Mouse (Mus musculus): ENCODE measurements around the gene Zfp446. TPM values are rescaled to one million over a fixed set of nuclear protein-coding genes. Genes with fewer than 3 reads are reported as not detected.

Gene Zfp446
- polyA plus RNA-seq, 1 experiment from 2014 or later: 5.7 TPM

- DNase-seq (ENCODE audit: low spot score): peak; percentile 96
Measured at GRCm38 (mm10) chr7:13023928-13024731, 46.5 kb downstream of the Zfp446 start.

- peak; percentile 78 for DNase-seq (ENCODE audit: low spot score)
Measured at GRCm38 (mm10) chr7:13024805-13025204, 47.2 kb downstream of the Zfp446 start.

- DNase-seq (ENCODE audit: low spot score): no peak
Measured at GRCm38 (mm10) chr7:13025511-13026112, 48.0 kb downstream of the Zfp446 start.

GRCm38 (mm10) chr7:13028986-13029385 is 51.3 kb downstream of the Zfp446 start:
- DNase-seq (ENCODE audit: low spot score): no peak

GRCm38 (mm10) chr7:13031069-13031468 is 53.4 kb downstream of the Zfp446 start:
- peak; percentile 36 for DNase-seq (ENCODE audit: low spot score)

- DNase-seq (ENCODE audit: low spot score): no peak
Measured at GRCm38 (mm10) chr7:13031983-13032382, 54.3 kb downstream of the Zfp446 start.

GRCm38 (mm10) chr7:13032541-13032940 is 54.9 kb downstream of the Zfp446 start:
- no peak for DNase-seq (ENCODE audit: low spot score)

GRCm38 (mm10) chr7:13033451-13034147 is 56.0 kb downstream of the Zfp446 start:
- no peak for DNase-seq (ENCODE audit: low spot score)

- DNase-seq (ENCODE audit: low spot score): peak; percentile 98
Measured at GRCm38 (mm10) chr7:13034148-13034977, 56.7 kb downstream of the Zfp446 start, which contains the start of gene Chmp2a. TSS of gene Chmp2a (minus strand) at chr7:13034807.

Other genes with a start within 250 kb of the Zfp446 start
- not detected in 2 replicates for gene Vmn2r56, start 242.8 kb upstream of the Zfp446 start, polyA plus RNA-seq (2015; fragmentation: Nextera tagmentation; extraction: Ambion mirVana)
- 1.2 and 1.5 TPM in 2 replicates for gene Zscan18, start 174.2 kb upstream of the Zfp446 start, polyA plus RNA-seq (2015; fragmentation: Nextera tagmentation; extraction: Ambion mirVana)
- 11.0 and 17.6 TPM in 2 replicates for gene Zfp329, start 159.0 kb upstream of the Zfp446 start, polyA plus RNA-seq (2015; fragmentation: Nextera tagmentation; extraction: Ambion mirVana)
- 34.5 and 36.7 TPM in 2 replicates for gene Zfp110, start 143.1 kb upstream of the Zfp446 start, polyA plus RNA-seq (2015; fragmentation: Nextera tagmentation; extraction: Ambion mirVana)
- 1.9 and 2.4 TPM in 2 replicates for gene Zfp128, start 96.7 kb upstream of the Zfp446 start, polyA plus RNA-seq (2015; fragmentation: Nextera tagmentation; extraction: Ambion mirVana)
- gene Zscan22, start 80.0 kb upstream of the Zfp446 start, polyA plus RNA-seq (2015; fragmentation: Nextera tagmentation; extraction: Ambion mirVana): 4.6 and 7.2 TPM in 2 replicates
- gene Rps5, start 55.6 kb upstream of the Zfp446 start, polyA plus RNA-seq (2015; fragmentation: Nextera tagmentation; extraction: Ambion mirVana): 1,115 and 1,143 TPM in 2 replicates
- gene Rnf225, start 50.4 kb upstream of the Zfp446 start, polyA plus RNA-seq (2015; fragmentation: Nextera tagmentation; extraction: Ambion mirVana): 0.22 and 0.42 TPM in 2 replicates
- 4.9 and 5.0 TPM in 2 replicates for gene Zfp324, start 12.0 kb upstream of the Zfp446 start, polyA plus RNA-seq (2015; fragmentation: Nextera tagmentation; extraction: Ambion mirVana)
- gene Slc27a5, start 20.3 kb downstream of the Zfp446 start, polyA plus RNA-seq (2015; fragmentation: Nextera tagmentation; extraction: Ambion mirVana): 0.06 and 0.08 TPM in 2 replicates
- gene Trim28, start 21.3 kb downstream of the Zfp446 start, polyA plus RNA-seq (2015; fragmentation: Nextera tagmentation; extraction: Ambion mirVana): 236 and 274 TPM in 2 replicates
- 27.8 and 30.8 TPM in 2 replicates for gene Zbtb45, start 32.2 kb downstream of the Zfp446 start, polyA plus RNA-seq (2015; fragmentation: Nextera tagmentation; extraction: Ambion mirVana)
- gene Chmp2a, start 57.0 kb downstream of the Zfp446 start, polyA plus RNA-seq (2015; fragmentation: Nextera tagmentation; extraction: Ambion mirVana): 226 and 230 TPM in 2 replicates
- gene Ube2m, start 60.4 kb downstream of the Zfp446 start, polyA plus RNA-seq (2015; fragmentation: Nextera tagmentation; extraction: Ambion mirVana): 90.8 and 91.5 TPM in 2 replicates
- 1.1 and 1.6 TPM in 2 replicates for gene Mzf1, start 76.9 kb downstream of the Zfp446 start, polyA plus RNA-seq (2015; fragmentation: Nextera tagmentation; extraction: Ambion mirVana)
- not detected in 2 replicates for gene Vmn1r85, start 117.3 kb downstream of the Zfp446 start, polyA plus RNA-seq (2015; fragmentation: Nextera tagmentation; extraction: Ambion mirVana)
- not detected in 2 replicates for gene Vmn1r86, start 142.1 kb downstream of the Zfp446 start, polyA plus RNA-seq (2015; fragmentation: Nextera tagmentation; extraction: Ambion mirVana)
- not detected in 2 replicates for gene Vmn1r87, start 162.3 kb downstream of the Zfp446 start, polyA plus RNA-seq (2015; fragmentation: Nextera tagmentation; extraction: Ambion mirVana)
- not detected in 2 replicates for gene Vmn1r88, start 181.7 kb downstream of the Zfp446 start, polyA plus RNA-seq (2015; fragmentation: Nextera tagmentation; extraction: Ambion mirVana)
- gene Vmn1r89, start 235.2 kb downstream of the Zfp446 start, polyA plus RNA-seq (2015; fragmentation: Nextera tagmentation; extraction: Ambion mirVana): not detected in 2 replicates